Mouse (Mus musculus) cerebellum, adult 9-11 months (tissue): ENCODE data around the gene Nr2f6.

ENCODE experiments used
- DNase-seq: peaks from one replicate; pipeline ENCODE4 v3.0.0; 2022

Nr2f6 gene

GRCm38 (mm10) chr8:71388267-71388666 is 6.5 kb upstream of the Nr2f6 start:
- no peak for DNase-seq

GRCm38 (mm10) chr8:71385212-71385835 is 3.6 kb upstream of the Nr2f6 start:
- DNase-seq, result peak; percentile 34

DNA sequence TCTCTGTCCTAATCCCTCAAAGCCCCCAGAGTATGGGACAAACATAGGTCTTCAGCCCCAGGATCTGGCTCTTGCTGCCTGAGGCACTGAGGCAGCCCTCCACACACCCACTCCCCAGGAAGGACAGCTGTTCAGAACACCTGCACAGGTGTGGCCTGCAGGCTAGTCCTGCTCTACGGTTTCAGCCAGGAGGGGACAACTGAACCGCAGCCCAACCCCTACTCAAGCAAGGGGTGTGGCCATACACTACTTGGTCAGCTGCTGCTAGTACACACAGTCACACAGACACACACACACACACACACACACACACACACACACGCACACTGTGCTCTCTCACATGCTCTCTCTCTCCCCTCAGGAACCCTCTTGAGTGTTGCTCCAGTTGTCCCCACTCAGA is 2.1 kb upstream of the Nr2f6 start:
- DNase-seq, result peak; percentile 38

- DNase-seq, result peak; percentile 55
These were observed 1.6 kb upstream of the Nr2f6 start for GRCm38 (mm10) chr8:71383396-71383795.

DNA sequence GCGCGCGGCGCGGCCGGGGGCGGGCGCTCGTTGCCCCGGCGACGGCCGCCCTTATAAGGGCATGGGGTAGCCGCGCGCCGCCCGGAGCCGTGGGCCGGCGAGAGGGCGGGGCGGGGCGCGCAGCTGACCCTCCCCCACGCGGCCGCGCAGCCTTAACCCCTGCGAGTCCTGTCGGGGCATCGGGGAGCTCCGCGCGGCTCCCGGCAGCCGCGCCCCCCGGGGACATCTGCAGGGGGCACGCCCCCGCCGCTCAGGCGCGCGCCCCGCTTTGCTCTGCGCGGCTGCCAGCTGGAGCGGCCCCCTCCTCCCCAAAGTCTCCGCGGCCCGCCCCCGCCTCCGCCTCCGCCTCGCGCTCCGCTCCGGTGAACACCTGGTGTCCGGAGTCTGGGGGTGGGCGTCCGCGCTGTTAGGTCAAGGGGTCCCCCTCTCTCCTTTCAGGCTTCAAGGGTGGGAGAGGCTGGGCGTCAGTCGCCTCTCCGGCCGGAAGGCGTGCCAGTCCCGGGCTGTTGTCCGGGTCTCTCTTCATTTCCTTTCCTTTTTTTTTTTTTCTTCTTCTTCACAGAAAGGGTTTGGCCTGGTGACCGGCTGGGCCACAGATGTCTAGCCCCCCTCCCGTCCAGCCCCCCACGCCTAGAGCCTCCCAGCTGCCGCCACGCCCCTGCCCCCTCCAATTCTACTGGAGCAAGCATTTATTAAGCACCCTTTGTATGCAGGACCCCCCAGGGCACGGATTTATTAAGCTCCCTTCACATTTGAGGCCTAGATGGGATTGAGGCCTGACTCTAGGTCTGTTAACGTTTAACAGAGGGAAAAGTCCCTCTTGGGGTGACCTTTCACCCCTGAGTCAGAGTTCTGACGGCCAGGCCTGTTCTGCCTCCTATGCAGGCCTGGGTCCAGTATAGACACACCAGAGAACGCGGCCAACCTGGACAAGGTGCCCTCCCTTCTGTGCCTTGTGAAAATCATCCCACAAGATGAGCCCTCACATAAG is 506 bp upstream of the Nr2f6 start:
- peak; percentile 88 for DNase-seq

GRCm38 (mm10) chr8:71380178-71381171 is 1.3 kb downstream of the Nr2f6 start:
- DNase-seq, result peak; percentile 61

DNA sequence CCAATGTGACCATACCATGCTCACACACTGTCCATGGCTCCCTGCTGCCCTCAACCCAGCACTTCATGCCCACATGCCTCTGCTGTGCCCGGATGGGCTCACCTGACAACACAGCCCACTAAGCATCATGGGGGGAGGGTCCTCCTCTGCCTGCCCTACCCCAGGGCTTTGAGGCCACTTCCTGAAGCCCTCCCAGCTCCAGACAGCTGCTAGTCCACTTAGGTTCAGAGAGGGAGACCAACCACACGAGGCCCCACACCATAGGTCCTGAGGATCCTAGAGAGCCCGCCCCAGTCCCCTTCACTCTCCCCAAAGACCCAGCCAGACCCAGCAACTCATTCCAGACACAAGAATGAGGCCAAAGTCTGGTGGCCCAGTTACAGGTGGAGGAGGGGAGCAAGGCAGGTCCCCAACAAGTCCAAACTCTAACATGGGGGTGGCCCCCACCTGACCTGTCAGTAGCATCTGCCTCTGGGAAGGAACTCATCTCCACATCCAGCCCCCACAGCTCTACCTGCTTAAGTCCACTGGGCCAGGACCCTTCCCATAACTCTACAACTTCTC is 2.2 kb downstream of the Nr2f6 start:
- peak; percentile 57 for DNase-seq

- DNase-seq, result no peak
These were observed 2.8 kb downstream of the Nr2f6 start for GRCm38 (mm10) chr8:71379008-71379407.

DNA sequence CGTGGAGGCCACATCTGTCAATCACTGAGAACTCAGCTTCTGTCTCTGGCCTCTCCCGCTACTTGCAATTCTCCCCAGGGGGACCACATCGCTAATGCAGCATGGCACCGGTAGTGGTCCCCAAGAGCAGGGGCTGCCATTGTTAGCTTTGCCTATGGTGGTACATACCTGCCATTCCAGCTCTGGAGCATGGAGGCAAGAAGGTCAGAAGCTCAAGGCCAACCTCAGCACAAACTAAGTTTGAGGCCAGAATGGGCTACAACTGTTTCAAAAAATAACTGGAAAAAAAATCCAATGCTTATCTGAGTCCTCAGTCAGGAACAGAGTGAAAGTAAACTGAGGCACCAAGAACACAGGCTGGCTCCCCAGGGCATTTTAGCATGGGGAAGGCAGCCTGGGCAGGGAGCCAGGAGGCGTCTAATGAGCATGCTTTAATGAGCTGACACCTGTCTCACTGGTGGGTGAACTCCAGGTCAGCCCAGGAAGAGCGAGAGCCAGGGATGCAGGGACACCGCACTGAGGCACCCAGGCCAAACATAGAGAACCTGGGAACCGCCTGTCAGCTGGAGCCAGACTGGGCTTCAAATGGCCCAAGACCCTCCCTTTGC is 5.2 kb downstream of the Nr2f6 start:
- peak; percentile 65 for DNase-seq

GRCm38 (mm10) chr8:71375581-71376422 is 6.0 kb downstream of the Nr2f6 start:
- peak; percentile 93 for DNase-seq

GRCm38 (mm10) chr8:71374616-71375206 is 7.0 kb downstream of the Nr2f6 start:
- DNase-seq, result peak; percentile 64

- DNase-seq, result peak; percentile 43
These were observed 8.8 kb downstream of the Nr2f6 start for GRCm38 (mm10) chr8:71373000-71373399.

GRCm38 (mm10) chr8:71372427-71372826 is 9.3 kb downstream of the Nr2f6 start:
- peak; percentile 69 for DNase-seq

GRCm38 (mm10) chr8:71371236-71371848 is 10.4 kb downstream of the Nr2f6 start, which contains the start of gene Ocel1:
Gene Ocel1, plus strand, starts transcription at chr8:71371298.
- DNase-seq, result peak; percentile 98

DNA sequence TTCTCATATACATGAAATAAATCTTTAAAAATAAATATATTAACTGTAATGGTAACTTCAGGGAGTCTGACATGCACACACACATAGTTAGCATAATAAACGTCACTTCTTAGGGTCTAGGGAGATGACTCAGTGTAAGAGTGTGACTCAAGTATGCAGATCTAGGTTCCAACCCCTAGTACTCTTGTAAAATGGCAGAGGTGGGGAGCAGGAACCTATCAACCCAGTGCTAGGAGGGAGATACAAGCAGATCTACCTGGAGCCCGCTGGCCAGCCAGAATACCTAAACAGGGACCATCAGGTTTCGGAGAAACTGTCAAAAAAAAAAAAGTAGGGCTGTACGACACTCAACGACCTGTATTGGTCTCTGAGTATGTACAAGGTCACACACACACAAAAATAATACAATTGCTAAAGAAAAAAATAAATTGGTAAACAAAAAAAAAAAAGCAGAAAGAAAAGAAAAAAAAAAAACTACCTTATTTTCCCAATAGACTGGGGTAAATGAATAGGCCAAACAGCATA is 11.0 kb downstream of the Nr2f6 start:
- peak; percentile 55 for DNase-seq

DNA sequence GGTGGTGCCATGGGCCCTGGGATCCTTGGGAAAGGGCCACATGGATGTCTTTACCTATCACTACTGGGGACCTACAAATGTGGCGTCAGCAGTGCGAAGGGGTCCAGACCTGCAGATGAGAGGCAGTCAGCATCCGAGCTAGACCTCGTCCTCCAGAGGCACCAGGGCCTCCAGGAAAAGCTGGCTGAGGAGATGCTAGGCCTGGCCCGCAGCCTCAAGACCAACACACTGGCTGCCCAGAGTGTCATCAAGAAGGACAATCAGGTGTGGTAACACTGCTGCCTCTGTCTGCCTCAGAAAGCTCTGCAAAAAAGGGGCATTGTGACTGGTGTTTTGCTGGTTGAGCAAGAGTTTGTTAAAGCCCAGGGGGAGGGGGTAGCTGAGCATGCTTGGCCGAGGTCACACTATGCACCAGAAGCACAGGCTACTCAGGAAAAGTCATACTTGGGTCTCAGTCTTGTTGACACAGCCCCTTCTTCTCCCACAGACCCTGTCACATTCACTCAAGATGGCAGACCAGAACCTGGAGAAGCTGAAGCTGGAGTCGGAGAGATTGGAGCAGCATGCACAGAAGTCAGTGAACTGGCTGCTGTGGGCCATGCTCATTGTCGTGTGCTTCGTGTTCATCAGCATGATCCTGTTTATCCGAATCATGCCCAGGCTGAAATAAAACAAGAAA is 12.6 kb downstream of the Nr2f6 start:
- DNase-seq, result peak; percentile 51

GRCm38 (mm10) chr8:71368366-71368765 is 13.4 kb downstream of the Nr2f6 start:
- DNase-seq, result no peak

DNA sequence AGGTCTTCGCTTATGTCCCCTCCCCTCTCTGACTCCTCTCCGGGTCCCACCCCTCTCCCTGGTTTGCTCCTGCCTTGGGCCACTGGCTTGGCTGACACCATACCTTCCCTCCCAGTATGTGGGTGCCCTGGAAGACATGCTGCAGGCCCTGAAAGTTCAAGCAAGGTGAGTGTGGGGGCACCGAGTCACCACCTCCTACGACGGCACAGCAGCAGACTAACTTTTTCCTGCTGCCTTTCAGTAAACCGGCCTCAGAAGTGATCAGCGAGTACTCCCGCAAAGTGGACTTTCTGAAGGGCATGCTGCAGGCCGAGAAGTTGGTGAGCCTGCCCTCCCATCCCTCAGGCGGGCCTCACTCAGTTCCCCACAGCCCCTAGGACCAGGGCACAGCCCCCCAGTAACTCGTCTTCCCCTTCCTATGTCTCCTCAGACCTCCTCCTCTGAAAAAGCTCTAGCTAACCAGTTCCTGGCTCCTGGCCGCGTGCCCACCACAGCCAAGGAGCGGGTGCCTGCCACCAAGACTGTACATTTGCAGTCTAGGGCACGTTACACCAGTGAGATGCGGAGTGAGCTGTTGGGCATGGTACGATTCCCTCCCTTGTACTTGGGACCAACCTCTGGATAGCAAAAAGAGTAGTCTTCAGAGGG is 14.1 kb downstream of the Nr2f6 start:
- no peak for DNase-seq
